Mouse (Mus musculus): Measurements from ENCODE around the gene Pygb.

- TF ChIP-seq MAFK (IDR thresholded peaks at IDR 0.05; ENCODE audit: insufficient read depth, low read depth, low read length) (no peak), HCFC1 (IDR thresholded peaks at IDR 0.05; ENCODE audit: borderline replicate concordance, insufficient read depth, low read length) (no peak), ZNF384 (IDR thresholded peaks at IDR 0.05; ENCODE audit: low read depth, low read length) (no peak)
Measured at GRCm38 (mm10) chr2:150768678-150769077, 17.9 kb upstream of the Pygb start.
